Mouse (Mus musculus) forelimb bud, embryonic 11.5 days (tissue): ENCODE results near the gene Ublcp1.
A peak's percentile ranks its signal among the peaks of the same experiment; 100 is the strongest.

Experiments
- DNase-seq: peaks from one replicate; pipeline ENCODE4 v3.0.0-alpha.2; 2012; ENCODE audit warnings: low read depth, low spot score

The Ublcp1 gene

DNA sequence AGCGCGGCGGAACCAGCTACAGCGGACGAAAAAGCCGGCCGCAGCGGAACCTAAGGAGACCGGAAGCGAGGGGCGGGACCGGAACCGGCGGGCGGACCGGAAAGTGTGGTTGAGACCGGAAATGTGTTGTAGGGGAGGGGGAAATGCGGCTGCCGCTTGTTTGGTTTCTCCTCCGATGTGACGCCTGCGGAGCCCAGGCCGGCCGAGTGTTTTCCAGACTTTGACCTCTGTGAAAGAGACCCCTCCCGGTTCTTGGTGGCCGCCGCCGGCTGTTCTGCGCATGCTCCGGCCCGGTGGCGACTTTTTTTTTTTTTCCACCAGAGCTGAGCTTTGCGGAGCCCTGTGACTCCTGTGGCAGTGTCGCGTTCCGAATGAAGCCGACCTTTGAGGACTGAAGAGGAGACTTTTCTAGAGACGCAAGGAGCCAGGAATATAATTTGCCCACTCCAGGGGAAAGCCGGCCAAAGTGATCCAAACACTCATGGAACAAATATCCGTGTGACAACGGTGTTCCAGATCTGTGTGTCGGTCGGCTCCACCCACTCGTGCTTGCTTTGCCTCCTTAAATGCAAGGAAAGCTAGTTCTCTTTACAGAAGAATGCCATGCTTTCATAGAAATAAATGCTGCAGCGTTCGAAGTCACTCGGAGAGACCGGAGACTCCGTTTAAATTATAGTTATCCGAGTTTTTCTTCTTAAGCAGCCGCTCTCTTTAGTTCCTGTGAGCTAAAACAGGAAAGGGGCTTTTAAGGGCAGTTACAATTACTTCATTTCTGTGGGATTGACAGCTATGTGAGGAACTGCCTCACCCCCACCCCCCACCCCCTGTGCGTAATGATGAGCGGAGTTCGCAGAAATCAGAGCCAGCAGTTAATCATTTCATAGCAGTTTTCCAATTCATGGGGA lies at the start of gene Ublcp1:
Gene Ublcp1 (minus strand): TSS at position 67 of the 905 bp plus-strand sequence.
- DNase-seq, result peak; percentile 93

DNA sequence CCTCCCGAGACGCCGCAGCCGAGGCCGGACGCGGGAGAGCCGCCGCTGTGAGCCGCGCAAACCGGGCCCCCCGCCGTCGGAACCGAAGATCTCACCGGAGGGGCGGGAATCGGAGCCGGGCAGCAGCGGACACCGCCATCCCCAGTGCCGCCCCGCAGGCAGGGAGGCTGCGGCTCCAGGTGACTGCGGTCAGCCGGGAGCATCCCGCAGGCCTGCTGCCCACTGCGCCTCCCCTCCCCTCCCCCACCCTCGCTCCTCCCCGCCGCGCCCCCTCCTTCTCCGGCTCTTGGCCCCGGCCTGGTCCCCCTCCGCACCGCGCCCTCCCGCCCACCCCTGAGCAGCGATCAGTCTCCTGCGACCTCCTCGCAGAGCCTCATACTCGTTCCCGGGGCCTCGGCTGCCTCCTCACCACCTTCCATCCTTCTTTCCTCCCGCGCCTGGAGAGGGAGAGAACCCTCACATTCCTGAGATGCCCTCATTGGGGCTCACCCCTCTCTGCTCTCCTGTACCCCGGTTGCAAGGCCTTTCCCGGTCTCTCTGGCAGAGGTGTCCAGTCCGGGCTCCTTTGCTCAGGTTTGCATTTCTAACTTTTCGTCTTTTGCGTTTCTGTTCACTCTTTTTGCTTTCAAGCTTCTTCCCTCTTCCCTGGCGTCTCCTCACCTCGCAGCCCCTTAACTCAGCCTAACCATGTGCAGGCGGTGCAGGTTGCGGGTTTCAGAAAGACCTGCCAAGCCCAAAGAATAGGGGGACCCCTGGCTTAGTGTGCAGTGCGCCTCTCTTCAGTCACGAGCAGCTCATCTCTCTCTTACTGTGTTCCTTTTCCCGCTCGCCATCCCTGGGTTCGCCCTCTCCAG lies 49.0 kb upstream of the Ublcp1 start:
- DNase-seq, result peak; percentile 25

DNA sequence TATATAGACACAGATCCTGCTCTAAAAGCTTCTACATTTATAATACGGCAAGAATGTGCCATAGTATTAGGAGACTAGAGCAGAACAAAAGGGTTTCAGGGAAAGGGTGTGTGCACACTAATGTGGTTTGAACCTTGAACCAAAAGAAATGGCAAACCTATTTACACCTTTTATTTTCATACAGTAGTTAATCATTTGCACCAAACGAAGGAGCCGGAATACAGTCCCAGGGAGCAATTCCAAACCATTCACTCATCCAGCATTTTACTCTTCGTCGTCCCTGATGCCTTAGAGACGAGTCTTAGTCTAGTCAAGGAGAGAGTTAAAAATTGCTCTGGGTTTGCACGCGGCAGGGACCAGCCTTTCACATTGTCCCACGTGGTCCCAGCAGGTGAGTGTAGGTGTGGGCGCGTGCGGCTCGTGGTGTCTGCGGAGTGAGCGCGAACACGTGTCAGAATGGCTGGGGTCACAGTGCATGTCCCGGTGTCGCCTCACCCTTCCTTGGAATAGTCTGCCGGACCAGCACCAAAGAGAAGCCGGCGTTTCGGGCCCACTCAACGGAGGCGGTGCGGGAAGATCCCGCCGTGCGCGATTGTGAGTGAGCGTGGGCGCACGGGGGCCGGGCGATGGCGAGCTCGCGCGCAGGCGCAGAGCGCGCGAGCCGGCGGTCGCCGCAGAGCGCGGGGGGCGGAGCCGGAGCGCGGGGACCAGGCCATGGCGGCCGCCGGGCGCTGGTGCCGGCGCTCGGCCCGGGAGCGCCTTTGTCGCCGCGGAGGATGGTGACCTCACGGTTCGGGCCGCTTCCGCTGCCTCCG lies 48.2 kb upstream of the Ublcp1 start, which contains the start of gene Rnf145:
Gene Rnf145 (plus strand): TSS at position 684 of the 815 bp plus-strand sequence.
- DNase-seq, result peak; percentile 57

DNA sequence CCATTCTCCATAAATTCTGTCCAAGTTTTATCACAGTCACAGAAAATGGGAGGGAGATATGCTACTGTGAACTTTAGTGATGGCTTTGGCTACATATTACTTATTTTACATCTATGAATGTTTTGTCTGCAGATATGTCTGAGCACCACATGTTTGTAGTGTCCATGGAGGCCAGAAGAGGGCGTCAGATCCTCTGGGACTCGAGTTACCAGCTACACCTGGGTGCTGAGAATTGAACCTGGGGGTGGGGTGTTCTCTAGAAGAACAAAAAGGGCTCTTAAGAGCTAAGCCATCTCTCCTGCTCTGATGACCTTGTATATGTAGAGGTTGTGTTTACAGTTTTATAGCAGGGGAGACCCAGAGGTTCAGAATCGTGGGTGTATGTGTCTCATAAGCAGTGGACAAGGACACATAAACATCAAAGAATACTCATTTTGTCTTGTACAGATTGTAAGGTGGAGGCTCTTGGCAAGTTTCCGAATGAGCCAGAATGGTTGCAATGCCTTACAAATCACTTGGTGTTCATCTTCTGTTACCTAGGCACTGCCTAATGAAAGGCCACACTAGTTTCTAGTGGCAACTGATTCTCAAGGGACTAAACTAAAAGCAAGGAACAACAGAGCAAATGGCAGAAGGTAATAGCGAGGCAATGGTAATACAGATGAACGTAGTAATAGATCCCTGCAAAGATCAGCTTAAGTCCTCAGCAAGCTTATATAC lies 47.4 kb upstream of the Ublcp1 start:
- DNase-seq, result no peak

DNA sequence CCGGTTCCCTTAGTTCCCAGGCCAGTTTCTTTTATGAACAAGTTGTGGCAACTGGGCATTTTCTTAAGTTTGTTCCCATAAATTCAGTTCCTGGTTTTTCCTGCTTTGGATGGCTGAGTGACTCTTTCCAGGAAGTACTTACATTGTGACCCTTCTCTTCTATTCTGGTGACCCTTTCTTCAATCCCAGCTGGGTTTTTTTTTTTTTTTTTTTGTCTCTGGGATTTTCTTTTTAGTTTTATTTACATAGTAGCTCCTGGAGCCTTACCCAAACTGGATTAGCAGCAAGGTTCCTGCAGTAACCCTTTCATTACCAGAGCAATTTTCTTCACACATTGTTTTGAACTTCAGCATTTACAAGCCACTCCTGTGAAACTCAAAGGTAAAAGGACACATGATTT lies 46.1 kb upstream of the Ublcp1 start:
- no peak for DNase-seq

DNA sequence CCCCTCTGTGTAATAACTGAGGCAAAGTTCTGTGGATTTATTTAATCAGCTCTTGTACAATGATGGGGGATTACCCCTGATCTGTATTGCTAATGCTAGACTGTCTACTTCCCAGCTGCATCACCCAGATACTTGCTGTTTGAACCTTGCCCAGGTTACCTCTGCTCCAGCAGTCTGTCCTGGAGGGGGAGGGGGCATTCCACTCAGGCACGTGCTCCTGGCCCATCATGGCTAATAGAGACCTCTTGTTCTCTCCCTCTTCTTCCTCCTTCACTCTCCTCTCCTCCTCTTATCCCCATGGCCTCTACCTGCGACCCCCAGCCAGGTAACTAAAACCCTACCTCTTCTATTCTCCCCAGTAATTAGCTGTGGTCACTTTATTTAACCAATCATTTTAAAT lies 44.4 kb upstream of the Ublcp1 start:
- no peak for DNase-seq

DNA sequence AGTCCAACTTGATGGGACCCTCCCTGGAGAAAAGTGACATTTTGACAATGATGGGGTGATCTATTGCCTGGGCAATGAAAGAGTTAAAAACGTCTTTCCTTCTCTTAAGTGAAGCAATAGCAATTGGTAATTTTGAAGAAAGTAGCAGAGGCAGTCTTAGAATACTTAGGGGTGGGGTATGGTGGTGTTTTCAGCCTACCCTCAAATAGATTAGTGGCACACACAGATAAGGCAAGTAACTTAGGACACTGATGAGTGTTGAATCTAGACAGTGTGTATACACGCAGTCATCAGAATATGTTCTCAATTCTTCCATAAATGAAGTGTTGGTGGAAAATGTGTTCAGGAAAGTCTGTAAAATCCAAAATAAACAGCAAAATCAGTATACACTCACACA lies 42.7 kb upstream of the Ublcp1 start:
- no peak for DNase-seq

DNA sequence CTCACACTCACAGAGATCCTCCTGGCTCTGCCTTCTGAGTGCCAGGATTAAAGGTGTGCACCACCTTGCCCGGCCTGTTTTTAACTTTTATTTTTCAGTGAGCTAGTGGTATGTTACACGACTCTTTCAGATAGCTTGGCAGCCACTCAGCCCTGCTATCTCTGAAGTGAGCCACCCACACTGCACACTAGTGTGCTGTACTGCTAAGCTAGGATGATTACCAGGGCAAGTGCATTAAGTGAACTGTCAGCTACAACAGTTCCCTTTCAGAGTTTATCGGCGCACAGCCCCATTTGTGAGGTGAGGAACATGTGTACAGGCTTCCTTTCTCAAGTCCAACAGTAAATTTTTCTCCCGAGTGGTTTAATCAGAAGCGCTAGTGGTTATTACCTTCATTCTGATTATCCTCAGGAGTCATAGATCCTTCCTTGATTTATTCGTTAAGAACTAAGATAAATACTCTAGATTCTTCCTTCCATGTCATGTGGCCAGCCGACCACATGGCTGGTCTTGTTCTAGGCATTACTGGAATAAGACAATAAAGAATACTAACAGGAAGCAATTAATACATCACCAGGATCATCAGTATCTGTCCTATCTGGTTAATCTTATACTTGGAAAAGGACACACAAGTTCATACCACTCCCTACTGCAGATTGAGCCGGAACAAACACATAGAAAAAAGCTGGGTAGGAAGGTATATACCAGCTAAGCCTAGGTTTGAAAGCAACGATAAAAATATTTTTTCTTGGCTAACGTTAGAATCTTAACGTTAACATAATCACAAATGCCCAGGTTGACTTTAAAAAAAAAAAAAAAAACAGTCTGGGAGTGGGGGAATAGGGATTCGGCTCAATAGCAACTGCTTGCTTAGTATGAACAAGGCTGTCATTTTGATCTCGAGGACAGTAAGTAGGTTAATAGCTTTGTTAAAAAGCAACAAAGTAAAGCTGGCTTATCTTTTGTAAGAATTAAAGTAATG lies 42.0 kb upstream of the Ublcp1 start:
- DNase-seq, result no peak

DNA sequence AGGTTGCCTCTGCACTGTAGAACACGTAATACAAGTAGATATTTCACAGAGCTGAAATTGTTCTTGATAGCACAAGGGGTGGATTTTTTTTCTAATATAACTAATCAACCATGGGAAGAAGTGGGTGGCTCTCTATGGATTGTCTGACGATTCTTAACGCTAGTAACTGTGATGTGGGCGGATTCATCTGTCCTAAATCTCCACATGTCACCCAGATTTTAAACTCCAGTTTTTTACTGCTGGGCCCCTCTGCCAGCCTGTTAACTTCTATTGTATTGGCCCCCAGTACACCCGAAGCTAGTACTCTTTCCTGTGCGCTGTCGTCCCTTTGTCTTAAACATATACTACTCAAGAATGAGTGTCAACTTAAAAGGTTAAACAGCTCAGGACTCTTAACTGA lies 40.1 kb upstream of the Ublcp1 start:
- no peak for DNase-seq

DNA sequence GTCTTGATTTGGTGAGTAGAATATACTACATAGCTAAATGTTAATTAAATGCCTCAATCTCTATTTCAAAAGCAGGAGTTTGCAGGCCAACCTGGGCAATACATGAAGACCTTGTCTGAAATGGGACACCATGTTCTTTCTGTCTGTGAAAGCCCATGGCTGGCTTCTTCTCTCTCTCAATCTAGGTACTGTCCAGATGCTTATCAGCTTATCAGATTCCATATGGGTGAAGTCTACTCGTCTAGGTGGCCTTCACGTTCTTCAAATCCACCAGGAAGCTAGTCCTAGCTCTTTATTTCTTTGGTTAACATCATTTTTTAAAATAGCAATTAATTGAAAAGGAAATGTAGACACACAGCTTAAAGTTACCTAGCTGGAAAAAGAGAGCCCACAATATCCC lies 39.6 kb upstream of the Ublcp1 start:
- DNase-seq, result no peak

DNA sequence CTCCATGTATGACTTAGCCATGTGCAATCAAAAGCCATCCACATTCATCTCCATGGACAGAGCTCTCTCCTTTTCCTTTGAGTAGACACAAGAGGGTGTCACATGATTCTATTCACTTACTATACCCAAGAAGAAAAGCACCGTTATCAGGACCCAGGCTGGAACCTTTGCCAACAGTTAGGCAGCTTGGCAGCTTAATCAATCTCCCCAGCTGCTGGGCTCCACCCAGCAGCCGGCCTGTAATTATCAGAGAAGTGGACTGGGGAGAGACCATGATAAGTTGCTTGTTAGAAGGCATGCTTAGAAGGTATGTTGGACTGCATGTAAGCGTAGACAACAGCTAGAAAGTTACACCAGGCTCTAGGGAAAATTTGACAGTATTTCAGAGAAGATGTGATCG lies 38.6 kb upstream of the Ublcp1 start:
- DNase-seq, result no peak

DNA sequence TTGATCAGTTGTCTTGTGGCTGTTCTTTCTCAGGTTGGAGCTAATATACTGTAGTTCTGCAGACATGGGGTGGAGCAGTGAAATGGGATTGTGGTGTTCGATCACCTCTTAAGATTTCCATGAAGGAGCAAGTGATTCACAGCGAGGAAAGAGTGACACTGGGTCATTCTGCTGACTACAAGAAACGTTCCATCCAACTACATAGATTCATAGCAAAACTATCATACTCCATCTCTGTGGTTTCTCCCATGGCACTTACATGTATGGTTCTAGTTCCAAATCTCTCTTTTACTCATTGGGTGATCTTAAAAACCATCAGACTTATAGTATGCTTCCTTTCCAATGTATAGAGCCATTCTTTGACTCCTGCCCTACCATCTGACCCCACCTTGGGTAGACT lies 34.5 kb upstream of the Ublcp1 start:
- DNase-seq, result no peak

DNA sequence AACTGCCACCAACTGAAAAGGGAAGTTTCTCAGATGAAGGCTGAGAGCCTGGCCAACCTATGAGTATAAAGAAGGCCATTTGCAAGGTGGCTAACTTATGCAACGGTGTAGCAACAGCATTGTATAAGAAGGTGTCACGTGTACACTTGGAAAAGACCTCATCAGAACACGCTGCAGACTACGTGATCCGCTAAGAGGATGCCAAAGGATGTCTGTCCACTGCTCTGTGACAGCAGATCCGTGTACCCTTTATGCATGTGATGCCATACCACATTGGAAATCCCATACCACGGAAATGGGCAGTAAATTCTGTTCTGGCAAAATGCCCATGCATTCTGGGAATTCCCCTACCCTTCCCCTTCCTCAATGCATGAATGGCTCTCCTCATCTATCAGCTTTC lies 33.8 kb upstream of the Ublcp1 start:
- no peak for DNase-seq

DNA sequence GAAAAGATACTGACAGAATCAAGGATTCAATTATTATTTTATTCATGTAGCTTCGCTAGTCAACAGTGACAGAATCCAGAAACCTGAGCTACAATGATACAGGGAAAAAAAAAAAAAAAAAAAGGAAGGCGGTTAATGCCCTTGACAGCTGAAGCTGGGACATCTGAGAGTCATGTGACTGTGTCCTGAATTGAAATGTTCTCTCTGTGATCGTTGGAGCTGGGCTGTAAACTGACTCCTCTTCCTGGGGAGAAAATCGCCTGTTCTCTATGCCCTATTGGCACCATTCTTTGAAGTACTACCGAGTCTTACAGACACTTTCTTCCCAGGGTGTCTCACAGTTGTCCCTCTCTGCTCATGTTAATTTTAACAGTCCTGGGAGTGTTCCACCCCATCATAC lies 32.6 kb upstream of the Ublcp1 start:
- no peak for DNase-seq

DNA sequence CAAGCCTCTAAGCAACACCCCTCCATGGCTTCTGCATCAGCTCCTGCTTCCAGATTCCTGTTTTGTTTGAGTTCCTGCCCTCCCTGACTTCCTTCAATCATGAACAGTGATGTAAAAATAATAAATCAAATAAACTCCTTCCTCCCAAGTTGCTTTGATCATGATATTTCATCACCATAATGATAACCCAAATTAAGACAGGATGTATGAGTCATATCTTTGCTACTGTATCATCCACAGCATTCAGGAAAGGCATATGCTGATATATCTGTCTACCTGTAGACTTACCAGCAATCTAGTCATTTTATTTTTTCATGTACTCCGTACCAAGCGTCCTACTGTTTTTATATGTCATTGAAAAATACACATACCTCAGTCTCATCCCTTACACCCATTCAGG lies 31.2 kb upstream of the Ublcp1 start:
- no peak for DNase-seq

DNA sequence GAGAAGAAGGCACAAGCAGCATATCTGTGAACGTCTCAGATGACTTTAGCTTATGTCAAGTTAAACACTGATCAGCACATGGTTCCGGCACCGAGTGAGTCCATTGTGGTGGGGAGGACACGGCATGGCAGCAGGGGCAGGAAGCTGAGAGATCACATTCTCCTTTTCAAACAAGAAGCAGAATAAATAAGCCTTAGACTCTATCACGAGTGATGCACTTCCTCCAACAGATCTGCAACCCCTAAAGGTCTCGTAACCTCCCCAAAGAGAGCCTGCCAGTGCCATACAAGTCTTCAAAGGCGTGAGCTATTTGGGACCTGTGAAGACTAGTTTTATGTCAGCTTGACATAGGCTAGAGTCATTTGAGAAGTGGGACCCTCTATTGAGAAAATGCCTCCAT lies 30.7 kb upstream of the Ublcp1 start:
- DNase-seq, result no peak

DNA sequence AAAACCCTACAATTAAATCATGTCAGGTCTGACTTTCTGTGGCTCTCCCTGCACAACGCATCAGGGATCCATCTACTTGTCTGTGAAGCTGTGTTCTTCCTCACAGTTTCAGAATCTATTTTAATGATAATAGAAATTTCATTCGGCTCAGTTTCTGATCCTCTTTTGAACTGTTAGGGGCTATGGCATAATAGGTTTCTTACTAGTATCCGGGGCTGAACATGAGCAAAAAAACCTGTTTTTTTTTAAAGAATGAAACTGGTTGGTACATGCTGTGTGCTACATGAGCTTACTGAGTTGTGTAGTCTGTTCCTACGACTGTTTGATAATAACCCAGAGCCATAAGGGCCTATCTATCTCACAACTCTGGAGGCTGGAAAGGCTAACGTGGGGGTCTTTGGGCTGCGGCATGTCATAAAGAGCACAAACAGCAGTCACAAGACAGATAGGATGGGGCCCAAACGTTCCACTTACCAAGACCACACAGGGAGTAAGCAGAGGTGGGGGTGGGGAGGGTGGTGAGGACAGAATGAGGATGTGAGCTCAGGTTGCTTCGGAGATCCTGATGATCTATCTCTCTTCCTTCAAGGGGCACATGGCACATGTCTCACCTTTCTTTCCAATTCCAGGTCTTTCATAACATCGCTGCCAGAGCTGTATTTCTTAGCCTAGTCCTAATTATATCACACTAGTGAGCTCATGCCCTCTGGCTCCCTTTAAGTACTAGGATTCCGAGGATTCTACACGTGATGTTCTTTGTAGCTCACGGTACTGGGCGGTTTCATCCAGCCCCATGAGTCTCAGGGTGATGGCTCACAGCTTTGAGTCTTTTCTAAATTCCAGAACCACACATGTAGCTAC lies 28.3 kb upstream of the Ublcp1 start:
- no peak for DNase-seq

DNA sequence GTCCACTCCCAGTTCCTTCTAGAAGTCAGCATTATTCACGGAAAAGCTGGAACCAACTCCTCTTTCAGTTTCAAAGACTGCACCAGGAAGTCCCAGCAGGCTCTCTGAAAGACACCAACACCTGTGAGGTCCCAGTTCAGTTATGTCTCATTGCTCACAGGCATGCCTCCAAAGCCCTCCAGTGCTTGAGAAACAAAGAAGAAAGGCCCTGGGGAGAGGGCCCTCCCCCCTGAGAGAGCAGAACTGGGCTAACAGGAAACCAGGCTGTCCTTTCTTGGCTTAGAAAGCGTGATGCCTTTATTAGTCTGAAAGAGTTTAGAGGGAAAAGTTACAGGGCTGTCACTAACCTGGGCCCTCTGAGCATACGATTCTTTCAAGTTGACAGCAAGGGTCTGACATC lies 25.9 kb upstream of the Ublcp1 start:
- DNase-seq, result no peak
